Mouse (Mus musculus): ENCODE results near the gene Slc6a6. TPM values are rescaled to one million over a fixed set of nuclear protein-coding genes. Genes with fewer than 3 reads are reported as not detected.

The Slc6a6 gene
- total and polyA plus RNA-seq, 2 experiments, result 34.8 to 96.5 TPM

GRCm38 (mm10) chr6:91715988-91716810 lies 32.3 kb downstream of the Slc6a6 start:
- Histone ChIP-seq H3K27me3 (ENCODE audit: control insufficient read depth, insufficient read depth, low read length) (no peaks in the 10 kb centered on the region), H3K4me1 (ENCODE audit: control insufficient read depth, insufficient read depth, low read length) (peaks cover 66% of the 10 kb centered on the region), H3K4me3 (ENCODE audit: insufficient read depth, low read depth, low read length) (no peak overlapping the region), H3K36me3 (ENCODE audit: control insufficient read depth, insufficient read depth, low read length) (peaks cover 3% of the 10 kb centered on the region; the same call in 1 of the 2 replicates), H3K9ac (ENCODE audit: low read depth, low read length) (0 out of 2 replicates have a peak overlapping the region, but pooled peaks have one; percentile 2), H3K79me2 (ENCODE audit: control insufficient read depth, insufficient read depth, low read length) (peaks cover 20% of the 10 kb centered on the region; the same call in 1 of the 2 replicates), H3K27ac (replicated peaks; ENCODE audit: insufficient read depth, low read depth, low read length) (peak overlapping the region; percentile 85)
- DNase-seq (ENCODE audit: extremely low read depth, low read depth, low spot score), result peak; percentile 91
- WGBS, result 12% methylated on average over 6 of the region's 6 CpGs
- no peak for TF ChIP-seq POLR2A (IDR thresholded peaks at IDR 0.05; ENCODE audit: extremely low read depth, insufficient read depth, low read length)
- TF ChIP-seq CTCF (IDR thresholded peaks at IDR 0.05; ENCODE audit: low read depth, low read length), result no peak

DNA sequence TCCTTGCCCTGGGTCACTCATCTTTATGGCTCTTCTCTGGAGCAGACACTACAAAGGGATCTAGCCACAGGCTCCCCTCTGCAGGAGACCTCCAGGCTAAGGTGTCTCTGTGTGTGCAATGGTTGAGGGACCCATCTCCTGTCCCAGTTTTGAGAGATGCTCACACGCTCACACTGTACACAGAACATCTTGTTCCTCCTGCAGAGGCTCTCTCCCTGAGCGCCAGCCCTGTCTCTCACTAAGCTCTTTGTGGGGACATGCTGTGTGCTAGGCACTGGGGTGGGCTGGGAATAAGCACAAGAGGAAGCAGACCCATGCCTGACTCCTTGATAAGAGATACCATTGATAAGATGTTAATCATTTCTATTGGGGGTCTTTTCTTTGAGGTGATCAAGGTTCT lies 34.2 kb downstream of the Slc6a6 start:
- peaks cover 18% of the 10 kb centered on the region; the same call in 1 of the 2 replicates for H3K79me2 ChIP-seq (ENCODE audit: control insufficient read depth, insufficient read depth, low read length)
- peak overlapping the region; percentile 95 for H3K27ac ChIP-seq (replicated peaks; ENCODE audit: insufficient read depth, low read depth, low read length)
- peaks cover 48% of the 10 kb centered on the region for H3K4me1 ChIP-seq (ENCODE audit: control insufficient read depth, insufficient read depth, low read length)
- H3K36me3 ChIP-seq (ENCODE audit: control insufficient read depth, insufficient read depth, low read length), result peaks cover 6% of the 10 kb centered on the region; the same call in 1 of the 2 replicates
- no peak overlapping the region for H3K4me3 ChIP-seq (ENCODE audit: insufficient read depth, low read depth, low read length)
- TF ChIP-seq CTCF (IDR thresholded peaks at IDR 0.05; ENCODE audit: low read depth, low read length) (no peak), POLR2A (IDR thresholded peaks at IDR 0.05; ENCODE audit: extremely low read depth, insufficient read depth, low read length) (no peak)
- no peaks in the 10 kb centered on the region for H3K27me3 ChIP-seq (ENCODE audit: control insufficient read depth, insufficient read depth, low read length)
- WGBS, result 56% methylated on average over 2 of the region's 2 CpGs
- peak overlapping the region; percentile 34 for H3K9ac ChIP-seq (ENCODE audit: low read depth, low read length)
- no peak for DNase-seq (ENCODE audit: extremely low read depth, low read depth, low spot score)

DNA sequence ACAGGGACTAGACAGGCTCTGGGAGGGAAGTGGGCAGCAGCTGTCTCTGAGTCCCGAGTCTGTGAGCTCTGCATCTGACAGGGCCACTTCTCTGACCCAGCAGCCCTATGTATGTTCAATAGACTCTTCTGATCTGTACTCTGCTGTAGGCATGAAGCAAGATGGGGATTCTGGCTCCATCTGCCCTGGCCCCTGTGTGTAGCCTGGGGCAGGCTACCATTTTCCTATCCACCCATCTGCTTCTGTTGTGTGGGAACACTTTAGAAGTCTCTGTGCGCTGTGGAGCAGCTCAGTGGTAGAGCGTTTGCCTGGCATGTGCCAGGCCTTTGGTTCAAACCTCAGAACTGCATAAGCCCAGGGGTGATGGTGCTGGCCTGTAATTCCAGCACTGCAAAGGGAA lies 34.8 kb downstream of the Slc6a6 start:
- Histone ChIP-seq H3K4me1 (ENCODE audit: control insufficient read depth, insufficient read depth, low read length) (peaks cover 45% of the 10 kb centered on the region), H3K4me3 (ENCODE audit: insufficient read depth, low read depth, low read length) (no peak overlapping the region), H3K27ac (replicated peaks; ENCODE audit: insufficient read depth, low read depth, low read length) (peak overlapping the region; percentile 95), H3K9ac (ENCODE audit: low read depth, low read length) (peak overlapping the region; percentile 34), H3K27me3 (ENCODE audit: control insufficient read depth, insufficient read depth, low read length) (no peaks in the 10 kb centered on the region), H3K79me2 (ENCODE audit: control insufficient read depth, insufficient read depth, low read length) (peaks cover 14% of the 10 kb centered on the region; the same call in 1 of the 2 replicates), H3K36me3 (ENCODE audit: control insufficient read depth, insufficient read depth, low read length) (peaks cover 11% of the 10 kb centered on the region; the same call in 1 of the 2 replicates)
- WGBS, result 16% methylated on average over 3 of the region's 3 CpGs
- DNase-seq (ENCODE audit: extremely low read depth, low read depth, low spot score), result no peak
- TF ChIP-seq CTCF (IDR thresholded peaks at IDR 0.05; ENCODE audit: low read depth, low read length), result no peak
- no peak for TF ChIP-seq POLR2A (IDR thresholded peaks at IDR 0.05; ENCODE audit: extremely low read depth, insufficient read depth, low read length)

GRCm38 (mm10) chr6:91719042-91719747 lies 35.3 kb downstream of the Slc6a6 start:
- Histone ChIP-seq H3K4me1 (ENCODE audit: control insufficient read depth, insufficient read depth, low read length) (peaks cover 43% of the 10 kb centered on the region), H3K9ac (ENCODE audit: low read depth, low read length) (peak overlapping the region; percentile 34), H3K27ac (replicated peaks; ENCODE audit: insufficient read depth, low read depth, low read length) (peak overlapping the region; percentile 95), H3K36me3 (ENCODE audit: control insufficient read depth, insufficient read depth, low read length) (peaks cover 14% of the 10 kb centered on the region; the same call in 1 of the 2 replicates), H3K4me3 (ENCODE audit: insufficient read depth, low read depth, low read length) (no peak overlapping the region), H3K27me3 (ENCODE audit: control insufficient read depth, insufficient read depth, low read length) (no peaks in the 10 kb centered on the region), H3K79me2 (ENCODE audit: control insufficient read depth, insufficient read depth, low read length) (peaks cover 14% of the 10 kb centered on the region; the same call in 1 of the 2 replicates)
- 25% methylated on average over 6 of the region's 6 CpGs for WGBS
- TF ChIP-seq CTCF (IDR thresholded peaks at IDR 0.05; ENCODE audit: low read depth, low read length) (no peak), POLR2A (IDR thresholded peaks at IDR 0.05; ENCODE audit: extremely low read depth, insufficient read depth, low read length) (no peak)
- DNase-seq (ENCODE audit: extremely low read depth, low read depth, low spot score), result peak; percentile 94

DNA sequence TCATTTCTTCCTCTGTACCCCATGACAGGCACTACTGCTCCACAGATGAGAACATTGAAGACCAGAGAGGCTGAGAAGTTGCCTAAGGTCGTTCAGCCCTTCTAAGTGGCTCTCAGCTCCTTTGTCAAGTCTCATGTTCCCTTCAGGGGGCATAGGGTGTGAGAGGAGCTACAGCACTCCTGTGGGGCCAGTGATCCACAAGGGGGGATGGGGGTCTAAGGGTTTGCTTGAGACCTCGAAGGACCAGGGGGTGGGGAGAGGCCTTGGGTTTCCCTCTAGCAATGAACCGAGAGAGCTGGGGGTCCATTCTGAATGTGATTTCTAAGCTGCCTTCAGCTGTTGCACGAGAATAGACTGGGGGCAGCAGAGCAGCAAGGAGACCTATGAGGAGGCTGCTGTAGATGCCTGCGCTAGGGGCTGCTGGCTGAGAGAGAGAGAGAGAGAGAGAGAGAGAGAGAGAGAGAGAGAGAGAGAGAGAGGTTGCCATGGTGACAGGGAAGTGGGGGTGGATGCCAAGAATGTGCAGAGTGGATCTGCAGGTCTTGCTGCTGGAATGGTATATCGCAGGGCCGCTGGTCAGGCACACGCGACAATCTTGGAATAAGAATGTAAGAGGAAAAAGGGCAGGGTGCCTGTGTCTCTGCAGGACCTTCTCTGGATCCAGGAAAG lies 36.1 kb downstream of the Slc6a6 start:
- TF ChIP-seq CTCF (IDR thresholded peaks at IDR 0.05; ENCODE audit: low read depth, low read length), result no peak
- TF ChIP-seq POLR2A (IDR thresholded peaks at IDR 0.05; ENCODE audit: extremely low read depth, insufficient read depth, low read length), result no peak
- no peaks in the 10 kb centered on the region for H3K27me3 ChIP-seq (ENCODE audit: control insufficient read depth, insufficient read depth, low read length)
- WGBS, result 57% methylated on average over 9 of the region's 9 CpGs
- peak overlapping the region; percentile 83 for H3K27ac ChIP-seq (replicated peaks; ENCODE audit: insufficient read depth, low read depth, low read length)
- peaks cover 12% of the 10 kb centered on the region; the same call in 1 of the 2 replicates for H3K36me3 ChIP-seq (ENCODE audit: control insufficient read depth, insufficient read depth, low read length)
- H3K4me3 ChIP-seq (ENCODE audit: insufficient read depth, low read depth, low read length), result no peak overlapping the region
- peaks cover 14% of the 10 kb centered on the region; the same call in 1 of the 2 replicates for H3K79me2 ChIP-seq (ENCODE audit: control insufficient read depth, insufficient read depth, low read length)
- H3K4me1 ChIP-seq (ENCODE audit: control insufficient read depth, insufficient read depth, low read length), result peaks cover 41% of the 10 kb centered on the region
- DNase-seq (ENCODE audit: extremely low read depth, low read depth, low spot score), result no peak
- H3K9ac ChIP-seq (ENCODE audit: low read depth, low read length), result peak overlapping the region; percentile 24
